Mouse (Mus musculus) thymus, postnatal 0 days (tissue): ENCODE results near the gene Tmem79. TPM values are rescaled to one million over a fixed set of nuclear protein-coding genes. Genes with fewer than 3 reads are reported as not detected.
"Not testable (repeated sequence)": the region's sequence is repeated elsewhere in the genome, so short reads cannot be mapped to it uniquely, and the experiment has no call there.

ENCODE experiments used
- DNase-seq: peaks from one replicate; pipeline ENCODE4 v3.0.0-alpha.2; 2015; ENCODE audit warnings: low spot score
- polyA plus RNA-seq: library from polyadenylated mRNA; unstranded; fragments of >200 nt; fragmentation: Nextera tagmentation; extraction: Ambion mirVana; gene quantifications from 2 replicates; pipeline ENCODE4 v1.2.1, GENCODE M21; 2015

The Tmem79 gene
- polyA plus RNA-seq: 3.0 and 4.1 TPM in 2 replicates

- peak; percentile 96 for DNase-seq
These were observed at the start of gene Tmem79, which contains the start of gene Smg5 for GRCm38 (mm10) chr3:88336058-88337013. Tmem79 (minus strand) TSS chr3:88336148. Smg5 (plus strand) TSS chr3:88336260.

GRCm38 (mm10) chr3:88384364-88384763 lies 48.4 kb upstream of the Tmem79 start, which contains the start of gene Bglap:
Bglap (minus strand) TSS chr3:88384464.
- DNase-seq: no peak

DNA sequence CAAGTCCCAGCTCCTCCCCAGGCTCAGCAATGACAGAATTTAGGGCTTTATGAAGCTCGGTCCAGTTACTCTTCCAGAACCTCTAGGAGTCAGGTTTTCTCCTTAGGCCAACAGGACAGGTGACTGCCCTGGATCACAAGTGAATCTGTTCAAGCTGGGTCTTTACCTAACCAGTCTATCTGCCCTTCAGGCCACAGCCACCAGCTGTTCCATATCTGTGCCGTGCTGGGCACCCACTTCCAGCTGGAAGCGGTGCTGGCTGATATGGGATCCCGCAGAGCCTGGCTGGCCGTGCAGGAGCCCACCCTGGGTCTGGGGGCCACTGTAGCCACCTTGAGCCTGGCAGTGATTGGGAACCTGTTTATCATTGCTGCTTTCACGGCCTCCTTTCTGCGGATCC lies 46.4 kb upstream of the Tmem79 start:
- DNase-seq: not testable (repeated sequence)

GRCm38 (mm10) chr3:88381389-88382315 lies 45.7 kb upstream of the Tmem79 start:
- peak; percentile 92 for DNase-seq

DNA sequence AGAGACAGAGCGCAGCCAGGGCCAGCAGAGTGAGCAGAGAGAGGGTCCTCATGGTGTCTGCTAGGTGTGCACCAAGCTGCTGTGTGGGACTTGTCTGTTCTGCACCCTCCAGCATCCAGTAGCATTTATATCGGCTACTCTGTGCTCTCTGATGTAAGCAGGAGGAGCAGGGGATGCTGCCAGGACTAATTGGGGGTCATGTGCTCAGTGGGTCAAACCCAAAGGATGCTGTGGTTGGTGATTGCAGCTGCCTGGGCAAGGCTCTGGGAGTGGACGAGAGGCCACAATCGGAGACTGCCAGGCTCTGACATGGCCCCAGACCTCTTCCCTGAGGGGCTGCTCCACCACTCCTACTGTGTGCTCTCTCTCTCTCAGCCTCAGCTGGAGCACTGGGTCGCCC lies 42.7 kb upstream of the Tmem79 start, which contains the start of gene Bglap2:
Gene Bglap2 (minus strand): TSS at position 101 of the 400 bp plus-strand sequence.
- not testable (repeated sequence) for DNase-seq

DNA sequence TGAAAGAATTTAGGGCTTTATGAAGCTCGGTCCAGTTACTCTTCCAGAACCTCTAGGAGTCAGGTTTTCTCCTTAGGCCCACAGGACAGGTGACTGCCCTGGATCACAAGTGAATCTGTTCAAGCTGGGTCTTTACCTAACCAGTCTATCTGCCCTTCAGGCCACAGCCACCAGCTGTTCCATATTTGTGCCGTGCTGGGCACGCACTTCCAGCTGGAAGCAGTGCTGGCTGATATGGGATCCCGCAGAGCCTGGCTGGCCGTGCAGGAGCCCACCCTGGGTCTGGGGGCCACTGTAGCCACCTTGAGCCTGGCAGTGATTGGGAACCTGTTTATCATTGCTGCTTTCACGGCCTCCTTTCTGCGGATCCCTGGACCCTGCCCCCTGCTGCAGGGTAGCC lies 40.7 kb upstream of the Tmem79 start:
- DNase-seq: not testable (repeated sequence)

GRCm38 (mm10) chr3:88375750-88376626 lies 40.0 kb upstream of the Tmem79 start:
- DNase-seq: peak; percentile 84

DNA sequence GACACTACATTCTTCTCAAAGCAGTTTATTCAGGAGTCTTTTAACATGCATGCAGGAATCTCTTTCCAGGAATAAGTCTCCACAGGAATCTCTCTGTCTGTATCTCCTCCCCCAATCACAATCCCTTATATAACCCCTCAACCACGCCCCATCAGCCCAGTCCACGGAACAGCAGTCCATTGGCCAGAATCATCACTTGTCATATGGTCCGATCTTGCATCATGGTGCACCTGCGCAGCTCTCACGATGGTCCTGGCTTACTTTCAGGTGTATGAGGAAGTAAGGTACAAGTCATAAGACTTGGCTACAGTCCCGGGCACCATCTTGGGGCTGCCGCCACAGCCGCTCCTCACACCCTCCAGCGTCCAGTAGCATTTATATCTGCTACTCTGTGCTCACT lies 36.7 kb upstream of the Tmem79 start, which contains the start of gene Bglap3:
Gene Bglap3 (minus strand): TSS at position 101 of the 400 bp plus-strand sequence.
- DNase-seq: not testable (repeated sequence)

DNA sequence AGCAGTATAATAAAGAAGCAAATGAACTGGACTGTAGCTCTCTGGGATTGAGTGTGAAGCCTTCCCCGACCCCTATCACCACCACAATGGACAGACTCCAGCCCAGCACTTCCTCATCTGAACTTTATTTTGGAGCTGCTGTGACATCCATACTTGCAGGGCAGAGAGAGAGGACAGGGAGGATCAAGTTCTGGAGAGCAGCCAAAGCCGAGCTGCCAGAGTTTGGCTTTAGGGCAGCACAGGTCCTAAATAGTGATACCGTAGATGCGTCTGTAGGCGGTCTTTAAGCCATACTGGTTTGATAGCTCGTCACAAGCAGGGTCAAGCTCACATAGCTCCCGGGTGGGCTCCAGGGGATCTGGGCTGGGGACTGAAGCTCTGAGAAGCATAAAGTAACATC lies 32.6 kb upstream of the Tmem79 start:
- not testable (repeated sequence) for DNase-seq

DNA sequence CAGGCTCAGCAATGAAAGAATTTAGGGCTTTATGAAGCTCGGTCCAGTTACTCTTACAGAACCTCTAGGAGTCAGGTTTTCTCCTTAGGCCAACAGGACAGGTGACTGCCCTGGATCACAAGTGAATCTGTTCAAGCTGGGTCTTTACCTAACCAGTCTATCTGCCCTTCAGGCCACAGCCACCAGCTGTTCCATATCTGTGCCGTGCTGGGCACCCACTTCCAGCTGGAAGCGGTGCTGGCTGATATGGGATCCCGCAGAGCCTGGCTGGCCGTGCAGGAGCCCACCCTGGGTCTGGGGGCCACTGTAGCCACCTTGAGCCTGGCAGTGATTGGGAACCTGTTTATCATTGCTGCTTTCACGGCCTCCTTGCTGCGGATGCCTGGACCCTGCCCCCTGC lies 31.6 kb upstream of the Tmem79 start:
- DNase-seq: not testable (repeated sequence)

- peak; percentile 78 for DNase-seq
These were observed 31.0 kb upstream of the Tmem79 start for GRCm38 (mm10) chr3:88366830-88367428.

GRCm38 (mm10) chr3:88365705-88366361 lies 29.9 kb upstream of the Tmem79 start:
- DNase-seq: peak; percentile 22

DNA sequence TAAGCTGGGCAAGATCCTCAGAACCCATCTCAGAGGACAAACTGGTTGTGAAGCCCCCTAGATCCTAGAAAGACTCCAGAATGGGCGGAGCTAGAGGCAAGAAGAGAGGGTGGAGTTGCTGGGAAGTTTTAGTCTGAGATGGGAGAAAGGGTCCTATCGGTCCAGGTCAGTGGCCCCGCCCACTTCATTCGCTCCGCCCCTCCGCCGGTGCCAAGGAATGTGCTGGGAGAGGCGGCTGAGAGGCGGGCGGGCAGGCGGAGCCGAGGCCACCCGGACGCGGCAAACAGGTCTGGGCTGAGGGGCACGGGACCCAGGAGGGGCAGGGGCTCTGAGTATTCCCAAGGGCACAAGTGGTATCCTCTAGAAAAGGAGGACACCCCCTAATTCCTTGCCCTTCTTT lies 28.4 kb upstream of the Tmem79 start, which contains the start of gene Paqr6:
Gene Paqr6 (plus strand): TSS at position 248 of the 400 bp plus-strand sequence.
- DNase-seq: no peak

GRCm38 (mm10) chr3:88363700-88364099 lies 27.8 kb upstream of the Tmem79 start:
- DNase-seq: no peak

DNA sequence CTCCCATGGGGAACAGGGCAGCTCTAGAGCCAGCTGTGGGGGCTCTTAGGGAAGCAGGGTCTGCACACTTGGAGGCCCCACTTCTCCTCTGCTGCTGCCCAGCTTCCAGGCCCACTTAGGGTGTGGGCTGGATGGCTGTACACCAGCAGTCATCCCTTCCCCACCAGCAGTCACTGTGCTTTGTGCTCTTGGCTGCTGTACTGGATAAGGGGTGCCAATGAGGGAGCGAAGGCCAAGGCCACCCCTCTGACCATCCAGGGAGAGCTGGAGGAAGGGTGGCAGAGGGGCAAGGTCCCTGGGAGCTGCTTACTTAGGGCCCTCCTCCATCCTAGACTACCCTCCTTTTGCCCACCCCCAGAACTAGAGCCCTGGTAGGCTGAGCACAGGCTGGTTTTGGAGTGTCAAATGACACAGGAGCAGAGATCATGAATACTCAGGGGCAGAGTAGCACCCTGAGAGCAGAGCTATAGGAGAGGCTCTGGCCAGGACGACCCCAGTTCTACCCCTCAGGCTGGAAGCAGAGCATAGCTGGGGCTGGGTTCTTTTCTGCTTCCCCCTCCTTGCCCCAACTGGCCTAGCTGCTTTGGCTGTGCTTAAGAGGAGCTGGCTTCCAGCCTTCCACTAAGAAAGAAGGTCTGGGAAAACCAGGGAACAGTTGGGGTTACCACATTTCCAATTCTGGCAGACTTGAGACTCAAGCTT lies 25.8 kb upstream of the Tmem79 start:
- no peak for DNase-seq

DNA sequence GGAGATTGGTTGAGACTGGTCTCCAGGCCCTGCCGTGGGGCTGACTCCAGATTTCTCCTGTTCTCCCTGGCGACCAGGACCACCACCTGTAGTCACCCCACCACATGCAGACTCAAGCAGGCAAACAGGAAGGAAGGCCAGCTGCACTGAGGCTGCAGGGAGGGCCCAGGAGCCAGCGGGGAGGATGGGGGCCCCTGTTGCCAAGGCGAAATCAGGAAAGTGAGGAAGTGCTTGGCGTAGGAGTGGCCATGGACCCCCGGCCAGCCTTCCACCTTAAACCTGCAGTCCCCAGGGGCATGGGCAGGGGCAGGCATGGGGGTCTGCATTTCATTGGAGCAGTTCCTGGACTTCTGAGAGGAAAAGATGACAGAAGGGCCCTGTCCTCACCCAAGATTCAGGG lies 25.1 kb upstream of the Tmem79 start:
- DNase-seq: peak; percentile 56

- DNase-seq: peak; percentile 33
These were observed 24.0 kb upstream of the Tmem79 start for GRCm38 (mm10) chr3:88359989-88360388.

GRCm38 (mm10) chr3:88359584-88359983 lies 23.6 kb upstream of the Tmem79 start:
- no peak for DNase-seq
